Mouse (Mus musculus) erythroid progenitor cell, adult 5-6 weeks (primary cell): ENCODE measurements around the gene Phf13. TPM values are rescaled to one million over a fixed set of nuclear protein-coding genes. Genes with fewer than 3 reads are reported as not detected.

ENCODE experiments used
- ATAC-seq: replicated peaks from 2 replicates; pipeline ENCODE4 v1.8.0; 2016; ENCODE audit warnings: moderate number of reproducible peaks, mild to moderate bottlenecking, moderate TSS enrichment, inconsistent platforms; ENCODE audit not compliant: poor library complexity, low FRiP score, severe bottlenecking
- total RNA-seq, 2 experiments: library from RNA; stranded (forward) in 1 of 2; stranded (reverse) in 1 of 2; fragments of 150-400 nt in 1 of 2; fragments of 186-747, 209-891 nt in 1 of 2; gene quantifications; 2 replicates each; pipeline versions ENCODE4 v1.2.3 to v1.2.4; 2015 to 2017; ENCODE audit warnings: low replicate concordance in 2 of 2

Gene Phf13
- total RNA-seq, 2 experiments from 2014 or later, result 0.83 to 2.9 TPM

DNA sequence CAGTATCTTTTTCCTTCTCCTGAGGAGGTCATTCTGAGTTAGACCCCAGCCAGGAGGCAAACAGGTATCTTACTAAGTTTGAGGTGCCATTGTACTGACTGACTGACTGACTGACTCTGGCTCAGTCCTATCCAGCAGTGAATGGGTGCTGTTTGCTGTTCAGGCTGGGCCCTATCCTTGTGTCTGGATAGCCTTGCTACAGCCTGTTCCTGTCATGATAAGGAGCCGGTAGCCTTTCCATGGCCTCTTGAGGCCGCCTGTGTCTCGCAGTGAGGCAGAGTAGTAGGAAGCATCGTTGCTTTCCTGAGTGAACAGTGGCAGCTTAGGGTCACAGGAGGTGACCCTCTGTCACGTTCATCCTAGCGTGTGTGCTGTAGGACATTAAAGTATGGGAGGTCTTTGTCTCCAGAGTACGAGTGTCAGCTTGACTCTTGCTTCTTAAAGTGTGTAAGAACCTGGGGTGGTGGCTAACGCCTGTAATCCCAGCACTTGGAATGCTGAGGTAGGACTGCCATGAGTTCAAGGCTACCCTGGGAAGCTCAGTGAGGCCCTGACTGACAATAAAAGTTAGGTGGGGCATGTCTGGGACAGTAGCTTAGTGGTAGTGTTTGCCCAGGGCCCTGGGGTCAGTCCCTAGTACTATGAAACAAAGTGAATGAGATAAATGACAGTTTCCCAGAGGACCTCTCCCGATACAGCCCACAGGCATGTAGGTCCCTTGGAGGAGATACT is 38.3 kb downstream of the Phf13 start:
- peak; percentile 69 for ATAC-seq

DNA sequence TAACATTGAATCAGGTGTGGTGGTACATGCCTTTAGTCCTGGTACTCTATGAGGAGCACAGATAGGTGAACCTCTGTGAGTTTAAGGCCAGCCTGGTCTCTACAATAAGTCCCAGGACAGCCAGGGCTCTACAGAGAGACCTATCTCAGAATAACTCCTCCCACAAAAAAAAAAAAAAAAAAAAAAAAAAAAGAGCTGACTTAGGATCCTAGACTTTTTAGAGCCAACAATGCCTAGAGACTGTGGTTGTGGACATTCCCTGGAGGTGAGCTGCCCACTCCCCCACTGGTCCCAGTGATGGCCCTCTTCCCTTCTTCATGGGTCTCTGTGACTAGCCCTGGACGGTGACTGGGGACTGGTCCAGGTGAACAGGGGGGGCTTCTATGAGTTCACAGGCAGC is 40.3 kb downstream of the Phf13 start:
- ATAC-seq, result no peak

- no peak for ATAC-seq
These were observed 42.8 kb downstream of the Phf13 start for GRCm38 (mm10) chr4:151953209-151953608.

- ATAC-seq, result no peak
These were observed 47.3 kb downstream of the Phf13 start for GRCm38 (mm10) chr4:151948497-151949471.

DNA sequence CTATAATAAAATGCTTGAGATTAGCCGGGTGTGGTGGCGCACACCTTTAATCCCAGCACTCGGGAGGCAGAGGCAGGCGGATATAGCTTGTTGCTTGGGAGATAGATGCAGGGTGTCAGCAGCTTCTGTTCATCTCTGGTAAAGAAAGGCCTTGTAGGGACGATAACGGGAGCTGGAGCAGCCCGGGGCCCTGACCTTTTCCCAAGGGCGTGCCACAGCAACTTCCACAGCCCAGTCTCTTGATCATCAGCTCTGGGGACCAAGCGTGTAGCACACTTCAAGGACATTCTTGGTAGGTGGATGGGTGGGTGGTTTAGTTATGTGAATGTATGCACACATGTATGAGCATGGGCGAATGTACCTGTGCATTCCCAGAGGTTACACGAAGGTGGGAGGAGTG is 49.8 kb downstream of the Phf13 start:
- ATAC-seq, result no peak

Other genes starting within 250 kb of the Phf13 start
- gene Camta1, start 134.4 kb downstream of the Phf13 start, total RNA-seq (2015; ENCODE audit: low replicate concordance), result 67.5 and 120 TPM in 2 replicates
- 13.5 and 41.5 TPM in 2 replicates for gene Camta1, start 134.4 kb downstream of the Phf13 start, total RNA-seq (2017; ENCODE audit: low replicate concordance)
- 41.9 and 46.9 TPM in 2 replicates for gene Dnajc11, start 62.6 kb downstream of the Phf13 start, total RNA-seq (2015; ENCODE audit: low replicate concordance)
- gene Dnajc11, start 62.6 kb downstream of the Phf13 start, total RNA-seq (2017; ENCODE audit: low replicate concordance), result 72.3 and 79.2 TPM in 2 replicates
- gene Thap3, start 7.3 kb downstream of the Phf13 start, total RNA-seq (2015; ENCODE audit: low replicate concordance), result 6.8 TPM in 1 of 2 replicates, not detected in the other
- 4.0 TPM in 1 of 2 replicates, not detected in the other for gene Thap3, start 7.3 kb downstream of the Phf13 start, total RNA-seq (2017; ENCODE audit: low replicate concordance)
- gene Klhl21, start 12.5 kb upstream of the Phf13 start, total RNA-seq (2015; ENCODE audit: low replicate concordance), result 1.3 and 2.9 TPM in 2 replicates
- gene Klhl21, start 12.5 kb upstream of the Phf13 start, total RNA-seq (2017; ENCODE audit: low replicate concordance), result 0.91 and 1.0 TPM in 2 replicates
- gene Zbtb48, start 31.4 kb upstream of the Phf13 start, total RNA-seq (2015; ENCODE audit: low replicate concordance), result 5.4 TPM in 1 of 2 replicates, not detected in the other
- 2.7 and 4.2 TPM in 2 replicates for gene Zbtb48, start 31.4 kb upstream of the Phf13 start, total RNA-seq (2017; ENCODE audit: low replicate concordance)
- not detected in 2 replicates for gene Tas1r1, start 42.3 kb upstream of the Phf13 start, total RNA-seq (2015; ENCODE audit: low replicate concordance)
- not detected in 2 replicates for gene Tas1r1, start 42.3 kb upstream of the Phf13 start, total RNA-seq (2017; ENCODE audit: low replicate concordance)
- gene Nol9, start 43.1 kb upstream of the Phf13 start, total RNA-seq (2015; ENCODE audit: low replicate concordance), result 7.1 and 10.1 TPM in 2 replicates
- gene Nol9, start 43.1 kb upstream of the Phf13 start, total RNA-seq (2017; ENCODE audit: low replicate concordance), result 4.9 and 5.0 TPM in 2 replicates
- gene Plekhg5, start 76.2 kb upstream of the Phf13 start, total RNA-seq (2015; ENCODE audit: low replicate concordance), result 1.7 and 2.9 TPM in 2 replicates
- 3.5 and 5.3 TPM in 2 replicates for gene Plekhg5, start 76.2 kb upstream of the Phf13 start, total RNA-seq (2017; ENCODE audit: low replicate concordance)
- not detected in 2 replicates for gene Tnfrsf25, start 119.7 kb upstream of the Phf13 start, total RNA-seq (2015; ENCODE audit: low replicate concordance)
- 2.0 TPM in 1 of 2 replicates, not detected in the other for gene Tnfrsf25, start 119.7 kb upstream of the Phf13 start, total RNA-seq (2017; ENCODE audit: low replicate concordance)
- gene Espn, start 156.1 kb upstream of the Phf13 start, total RNA-seq (2015; ENCODE audit: low replicate concordance), result 0.72 TPM in 1 of 2 replicates, not detected in the other
- gene Espn, start 156.1 kb upstream of the Phf13 start, total RNA-seq (2017; ENCODE audit: low replicate concordance), result not detected in 2 replicates
- not detected in 2 replicates for gene Hes2, start 162.6 kb upstream of the Phf13 start, total RNA-seq (2015; ENCODE audit: low replicate concordance)
- gene Hes2, start 162.6 kb upstream of the Phf13 start, total RNA-seq (2017; ENCODE audit: low replicate concordance), result not detected in 2 replicates
- gene Acot7, start 181.9 kb upstream of the Phf13 start, total RNA-seq (2015; ENCODE audit: low replicate concordance), result 15.1 and 30.2 TPM in 2 replicates
- gene Acot7, start 181.9 kb upstream of the Phf13 start, total RNA-seq (2017; ENCODE audit: low replicate concordance), result 3.7 and 3.9 TPM in 2 replicates